Mouse (Mus musculus) megakaryocyte, embryonic 14.5 days (primary cell): ENCODE data around the gene Suv39h1.

Experiments
- FLI1 ChIP-seq: IDR thresholded peaks from 2 replicates; pipeline ENCODE4 v1.6.1; 2012; ENCODE audit warnings: low read length, inconsistent platforms, mixed read lengths
- GATA1 ChIP-seq: IDR thresholded peaks from 3 replicates; pipeline ENCODE4 v1.6.1; 2012; ENCODE audit warnings: mixed read lengths, low read length, inconsistent platforms, borderline replicate concordance

DNA sequence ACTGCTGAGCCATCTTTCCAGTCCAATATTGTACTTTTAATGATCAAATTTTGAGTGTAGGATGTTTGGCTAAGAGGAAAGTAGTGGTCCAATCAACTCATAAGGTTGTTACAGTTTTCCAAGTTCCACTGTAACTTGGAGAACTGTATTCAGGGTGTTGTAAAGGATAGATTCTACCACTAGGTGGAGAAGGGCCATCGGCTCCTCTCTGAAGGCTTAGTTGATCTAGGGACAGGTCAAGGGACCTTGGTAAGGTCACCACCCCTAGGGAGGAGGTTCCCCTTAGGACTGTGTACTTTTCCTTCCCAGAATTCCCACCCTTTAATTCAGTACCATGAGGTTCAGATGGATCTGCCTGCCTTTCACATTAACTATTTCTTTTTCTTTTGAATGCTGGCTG lies 41.6 kb downstream of the Suv39h1 start:
- no peak for TF ChIP-seq GATA1
- TF ChIP-seq FLI1 = no peak
